Mouse (Mus musculus) MEL (cell line): ENCODE measurements around the gene Nkg7.

Experiments
- CHD1 ChIP-seq: IDR thresholded peaks from 2 replicates; pipeline ENCODE4 v1.6.1; 2012; ENCODE audit warnings: low read depth, mild to moderate bottlenecking, inconsistent platforms, low read length, improper control_type of control experiment
- CTCF ChIP-seq, 3 experiments: IDR thresholded peaks in 2 of 3; conservative IDR thresholded peaks in 1 of 3; 2 replicates each; pipeline ENCODE4 v1.5.1; 2011 to 2012; ENCODE audit warnings: low read length in 3 of 3, low read depth in 2 of 3, mild to moderate bottlenecking in 2 of 3, improper control_type of control experiment in 1 of 3, inconsistent platforms in 1 of 3, mixed read lengths in 1 of 3, moderate library complexity in 1 of 3; ENCODE audit not compliant: control insufficient read depth in 1 of 3, insufficient read depth in 1 of 3, poor library complexity in 1 of 3, severe bottlenecking in 1 of 3
- E2F4 ChIP-seq: IDR thresholded peaks from 2 replicates; pipeline ENCODE4 v1.6.1; 2011; ENCODE audit warnings: low read depth, low read length, improper control_type of control experiment, borderline replicate concordance
- JUND ChIP-seq: IDR thresholded peaks from 2 replicates; pipeline ENCODE4 v1.6.1; 2011; ENCODE audit warnings: low read depth, mild to moderate bottlenecking, improper control_type of control experiment, low read length
- POLR2A ChIP-seq, 2 experiments: IDR thresholded peaks; 2 replicates each; pipeline ENCODE4 v1.6.1; 2011 to 2012; ENCODE audit warnings: low read length in 2 of 2, mild to moderate bottlenecking in 2 of 2, control low read depth in 1 of 2, improper control_type of control experiment in 1 of 2, low read depth in 1 of 2, moderate library complexity in 1 of 2; ENCODE audit not compliant: control insufficient read depth in 1 of 2, insufficient read depth in 1 of 2, poor library complexity in 1 of 2
- POLR2AphosphoS5 ChIP-seq: IDR thresholded peaks from 2 replicates; pipeline ENCODE4 v1.6.1; 2012; ENCODE audit warnings: low read depth, borderline replicate concordance, mild to moderate bottlenecking, inconsistent platforms, low read length, moderate library complexity, mixed read lengths

- TF ChIP-seq POLR2A (IDR thresholded peaks at IDR 0.05; ENCODE audit: control insufficient read depth in 1 of 2, insufficient read depth in 1 of 2, low read depth in 1 of 2, low read length in 2 of 2, poor library complexity in 1 of 2), result no peak
- TF ChIP-seq CHD1, result no peak
- TF ChIP-seq CTCF (IDR thresholded peaks at IDR 0.05 in 2 of 3, conservative IDR thresholded peaks at IDR 0.05 in 1 of 3; ENCODE audit: control insufficient read depth in 1 of 3, insufficient read depth in 1 of 3, low read depth in 2 of 3, low read length in 3 of 3, poor library complexity in 1 of 3, severe bottlenecking in 1 of 3), result no peak
- no peak for TF ChIP-seq POLR2AphosphoS5
- no peak for TF ChIP-seq JUND
- TF ChIP-seq E2F4, result no peak
These were observed 39.5 kb downstream of the Nkg7 start for GRCm38 (mm10) chr7:43476376-43476775.
